Mouse (Mus musculus) E14TG2a.4 (cell line): ENCODE results near the gene Bcl11a.

Source experiments
- H3K27me3 ChIP-seq: 2 replicates; pipeline ENCODE4 v1.6.1; 2014; ENCODE audit warnings: low read length, control low read depth; ENCODE audit not compliant: insufficient read depth
- H3K36me3 ChIP-seq: 2 replicates; pipeline ENCODE4 v1.6.1; 2014; ENCODE audit warnings: low read length, control low read depth; ENCODE audit not compliant: insufficient read depth
- H3K4me1 ChIP-seq: replicated peaks from 2 replicates; pipeline ENCODE4 v1.6.1; 2014; ENCODE audit warnings: low read depth, low read length, control low read depth
- H3K4me3 ChIP-seq: replicated peaks from 2 replicates; pipeline ENCODE4 v1.5.1; 2014; ENCODE audit warnings: mild to moderate bottlenecking, low read length
- H3K9me3 ChIP-seq: 2 replicates; pipeline ENCODE4 v1.6.1; 2014; ENCODE audit warnings: low read length, control low read depth
- CTCF ChIP-seq: conservative IDR thresholded peaks from 2 replicates; pipeline ENCODE4 v1.5.1; 2014; ENCODE audit warnings: low read length
- NANOG ChIP-seq: IDR thresholded peaks from 2 replicates; pipeline ENCODE4 v1.6.1; 2014; ENCODE audit warnings: borderline replicate concordance, low read length, mixed read lengths
- POU5F1 ChIP-seq: IDR thresholded peaks from 2 replicates; pipeline ENCODE4 v1.6.1; 2014; ENCODE audit warnings: low read length, borderline replicate concordance

The Bcl11a gene

DNA sequence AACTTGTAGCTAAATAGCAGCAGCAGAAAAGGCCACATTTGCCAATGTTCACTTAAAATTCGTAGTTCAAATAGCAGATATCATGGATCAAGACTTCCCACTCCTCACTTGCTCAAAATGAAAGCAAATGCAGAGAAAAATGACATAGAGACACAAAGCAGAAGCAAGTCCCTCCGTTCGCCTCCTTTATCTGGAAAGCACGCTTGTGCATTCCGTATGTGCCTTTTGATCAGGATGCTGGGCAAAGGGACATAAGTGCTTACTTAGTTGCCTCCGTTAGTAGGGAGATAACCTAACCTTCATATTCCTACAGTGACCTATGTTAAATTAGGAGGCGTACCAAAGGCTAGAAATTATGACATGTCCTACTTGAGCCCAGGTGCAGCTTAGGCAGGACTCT is 5.6 kb downstream of the Bcl11a start:
- Histone ChIP-seq H3K4me3 (no peak overlapping the region), H3K9me3 (no peaks in the 10 kb centered on the region), H3K36me3 (peaks cover 19% of the 10 kb centered on the region; the same call in 1 of the 2 replicates), H3K4me1 (peaks cover 61% of the 10 kb centered on the region), H3K27me3 (peaks cover 53% of the 10 kb centered on the region)
- TF ChIP-seq POU5F1 (no peak), CTCF (no peak), NANOG (no peak)

DNA sequence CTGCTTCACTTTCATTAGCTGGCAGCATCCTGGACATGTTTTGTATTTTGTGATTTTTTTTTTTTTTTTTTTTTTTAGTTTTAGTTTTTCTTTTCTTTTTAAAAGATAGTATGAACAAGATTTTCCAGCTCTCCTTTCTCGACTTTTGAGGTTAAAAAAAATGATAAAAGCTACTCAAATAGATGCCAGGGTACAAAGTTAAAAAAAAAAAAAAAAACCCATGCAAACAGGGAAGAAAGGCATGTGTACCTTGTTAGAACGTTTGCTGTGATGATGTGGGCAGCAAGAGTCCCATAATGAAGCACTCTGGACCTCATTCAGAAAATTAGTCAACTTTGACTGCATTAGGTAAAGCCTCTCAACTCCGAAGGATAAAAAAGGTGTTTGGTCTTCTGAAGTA is 6.2 kb downstream of the Bcl11a start:
- Histone ChIP-seq H3K9me3 (no peaks in the 10 kb centered on the region), H3K4me3 (no peak overlapping the region)
- TF ChIP-seq CTCF (no peak), POU5F1 (no peak), NANOG (no peak)

DNA sequence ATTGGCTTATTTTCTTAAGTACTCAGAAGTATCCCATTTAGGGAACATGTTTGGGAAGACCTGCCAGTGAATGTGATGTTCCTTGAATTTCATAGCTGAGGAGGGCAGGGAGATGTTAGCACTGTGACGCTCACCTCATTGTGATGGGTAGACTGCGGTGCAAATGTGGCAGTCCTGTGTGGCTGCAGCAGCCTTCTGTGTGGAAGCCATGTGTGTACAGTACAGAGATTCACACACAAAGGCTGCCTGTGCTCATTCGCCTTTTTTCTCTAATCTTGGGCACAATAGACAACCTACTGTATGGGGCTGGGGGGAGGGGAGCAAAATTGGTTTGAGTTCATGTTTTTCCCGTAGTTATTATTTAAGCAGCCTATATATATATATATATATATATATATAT is 6.7 kb downstream of the Bcl11a start:
- TF ChIP-seq POU5F1 (no peak), CTCF (no peak), NANOG (no peak)
- Histone ChIP-seq H3K4me3 (no peak overlapping the region), H3K4me1 (peaks cover 53% of the 10 kb centered on the region), H3K27me3 (peaks cover 41% of the 10 kb centered on the region), H3K9me3 (no peaks in the 10 kb centered on the region), H3K36me3 (peaks cover 19% of the 10 kb centered on the region; the same call in 1 of the 2 replicates)

More for the DNA sequence above, 6.2 kb downstream of the Bcl11a start:
- Histone ChIP-seq H3K4me1 (peaks cover 56% of the 10 kb centered on the region), H3K36me3 (peaks cover 19% of the 10 kb centered on the region; the same call in 1 of the 2 replicates), H3K27me3 (peaks cover 46% of the 10 kb centered on the region)

DNA sequence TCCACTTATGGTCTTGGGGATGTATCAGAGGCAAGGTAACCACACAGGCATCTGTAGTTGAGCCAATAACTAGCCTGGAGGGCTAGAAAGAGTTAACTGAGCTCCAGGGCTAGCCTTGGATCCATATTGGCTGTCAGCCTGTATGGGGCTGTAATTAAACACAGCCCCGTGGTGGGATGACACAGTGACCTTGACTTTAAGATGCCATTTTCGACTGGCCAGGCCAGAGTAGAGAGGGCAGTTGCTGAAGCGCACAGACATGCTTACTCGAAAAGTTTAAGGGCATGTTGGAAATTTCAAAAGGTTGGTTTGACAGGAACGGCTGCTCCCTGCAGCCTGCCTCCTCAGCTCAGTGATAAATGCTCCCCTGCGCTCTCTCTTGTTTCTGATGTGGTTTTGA is 8.1 kb downstream of the Bcl11a start:
- Histone ChIP-seq H3K36me3 (peaks cover 19% of the 10 kb centered on the region; the same call in 1 of the 2 replicates), H3K4me1 (peaks cover 47% of the 10 kb centered on the region), H3K27me3 (peaks cover 30% of the 10 kb centered on the region), H3K4me3 (no peak overlapping the region), H3K9me3 (no peaks in the 10 kb centered on the region)
- no peak for TF ChIP-seq CTCF
- no peak for TF ChIP-seq POU5F1
- TF ChIP-seq NANOG: no peak

- H3K4me1 ChIP-seq: peaks cover 52% of the 10 kb centered on the region
- peaks cover 19% of the 10 kb centered on the region; the same call in 1 of the 2 replicates for H3K36me3 ChIP-seq
- no peak overlapping the region for H3K4me3 ChIP-seq
- TF ChIP-seq NANOG (no peak), POU5F1 (no peak), CTCF (no peak)
- no peaks in the 10 kb centered on the region for H3K9me3 ChIP-seq
- peaks cover 30% of the 10 kb centered on the region for H3K27me3 ChIP-seq
Measured at GRCm38 (mm10) chr11:24087069-24087468, 9.2 kb downstream of the Bcl11a start.

GRCm38 (mm10) chr11:24090443-24090842 is 12.6 kb downstream of the Bcl11a start:
- H3K36me3 ChIP-seq: peaks cover 19% of the 10 kb centered on the region; the same call in 1 of the 2 replicates
- H3K27me3 ChIP-seq: peaks cover 15% of the 10 kb centered on the region; the same call in 1 of the 2 replicates
- TF ChIP-seq NANOG: no peak
- TF ChIP-seq CTCF: no peak
- TF ChIP-seq POU5F1: no peak
- H3K4me3 ChIP-seq: no peak overlapping the region
- H3K4me1 ChIP-seq: peaks cover 36% of the 10 kb centered on the region
- no peaks in the 10 kb centered on the region for H3K9me3 ChIP-seq

DNA sequence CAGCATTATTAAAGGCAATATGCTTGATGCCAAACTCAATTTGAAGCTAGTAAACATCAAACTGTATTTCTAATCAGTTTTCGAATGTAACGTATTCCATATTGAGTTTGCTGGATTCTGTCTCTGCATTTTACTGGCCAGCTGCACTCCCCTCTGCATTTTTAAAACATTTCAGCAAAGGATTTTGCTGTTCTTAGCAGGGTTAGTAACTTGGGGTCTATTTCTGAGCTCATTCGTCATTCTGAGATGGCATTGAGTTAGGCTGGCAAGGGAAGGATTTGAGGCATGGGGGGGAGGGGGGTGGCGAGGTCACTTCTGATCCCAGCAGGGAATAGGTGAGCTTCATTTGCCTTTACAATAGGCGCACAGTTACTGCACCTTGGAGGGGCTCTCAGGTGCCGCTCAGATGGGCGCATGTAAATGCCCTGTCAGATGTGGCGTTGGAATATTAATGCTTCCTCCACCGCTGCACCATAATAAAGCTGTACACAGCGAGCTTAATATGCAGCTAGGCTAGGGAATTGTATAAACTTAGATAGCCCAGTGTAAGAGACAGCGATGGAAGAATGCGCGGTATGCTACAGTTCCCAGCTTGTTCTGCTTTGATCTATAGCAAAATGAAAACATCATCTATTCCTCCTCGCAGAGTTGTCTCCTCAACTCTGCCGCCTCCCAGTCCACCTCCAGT is 13.7 kb downstream of the Bcl11a start:
- no peak for TF ChIP-seq POU5F1
- no peak for TF ChIP-seq CTCF
- no peak for TF ChIP-seq NANOG

DNA sequence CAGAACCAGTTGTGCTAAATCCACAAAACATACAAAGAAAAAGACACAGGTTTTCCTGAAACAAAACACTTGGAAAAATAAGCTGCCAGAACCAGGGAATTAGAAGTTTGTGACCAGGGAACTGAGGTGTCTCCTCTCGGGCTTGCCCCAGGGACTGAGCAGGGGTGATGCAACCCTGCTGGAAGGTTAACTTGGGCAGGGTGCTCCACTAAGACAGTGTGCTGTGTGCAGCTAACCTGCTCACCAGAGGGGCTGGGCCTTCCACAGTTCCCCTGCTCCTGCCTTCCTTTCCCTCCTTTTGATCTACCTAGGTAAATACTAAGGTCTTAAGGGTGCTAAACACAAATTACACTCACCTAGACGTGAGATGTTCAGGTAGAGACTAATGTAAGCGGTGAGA is 14.8 kb downstream of the Bcl11a start:
- H3K27me3 ChIP-seq: peaks cover 4% of the 10 kb centered on the region; the same call in 1 of the 2 replicates

More for the DNA sequence above, 13.7 kb downstream of the Bcl11a start:
- Histone ChIP-seq H3K27me3 (peaks cover 5% of the 10 kb centered on the region; the same call in 1 of the 2 replicates), H3K4me3 (peak overlapping the region; percentile 37), H3K36me3 (peaks cover 15% of the 10 kb centered on the region; the same call in 1 of the 2 replicates), H3K9me3 (no peaks in the 10 kb centered on the region), H3K4me1 (peaks cover 25% of the 10 kb centered on the region)

DNA sequence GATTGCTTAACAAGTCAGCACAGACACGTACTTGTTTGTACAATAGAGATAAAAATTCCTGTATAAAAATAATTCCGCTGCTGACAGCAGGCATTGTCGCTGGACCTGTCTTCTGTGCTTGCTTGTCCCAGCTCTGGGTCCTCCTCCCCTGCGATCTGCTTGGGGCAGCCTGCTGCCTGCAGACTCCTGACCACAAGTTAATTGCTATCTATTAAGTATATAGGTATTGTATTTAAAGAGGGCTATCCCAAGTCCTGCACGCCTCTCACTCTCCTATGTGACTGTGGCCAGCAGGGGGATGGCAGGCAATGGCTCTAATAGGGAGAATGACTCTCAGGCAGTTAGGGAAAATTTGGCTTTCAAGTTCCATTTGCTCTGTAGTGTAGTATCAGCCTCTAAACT is 16.2 kb downstream of the Bcl11a start:
- TF ChIP-seq CTCF (no peak; the same call in 1 of the 2 replicates), POU5F1 (no peak), NANOG (no peak)
- Histone ChIP-seq H3K36me3 (no peaks in the 10 kb centered on the region), H3K4me3 (no peak overlapping the region), H3K9me3 (no peaks in the 10 kb centered on the region), H3K4me1 (peaks cover 23% of the 10 kb centered on the region), H3K27me3 (peaks cover 4% of the 10 kb centered on the region)

More for the DNA sequence above, 14.8 kb downstream of the Bcl11a start:
- Histone ChIP-seq H3K4me3 (0 out of 2 replicates have a peak overlapping the region, but pooled peaks have one; percentile 14), H3K4me1 (peaks cover 18% of the 10 kb centered on the region), H3K9me3 (no peaks in the 10 kb centered on the region), H3K36me3 (peaks cover 8% of the 10 kb centered on the region; the same call in 1 of the 2 replicates)
- TF ChIP-seq POU5F1 (no peak), NANOG (no peak), CTCF (no peak)
